Mouse (Mus musculus) embryonic facial prominence, embryonic 12.5 days (tissue): ENCODE results near the gene Dpf3. TPM values are rescaled to one million over a fixed set of nuclear protein-coding genes. Genes with fewer than 3 reads are reported as not detected.

Source experiments
- ATAC-seq: fragments of 200-750 bp; cut with Nextera tagmentation; 2 replicates; pipeline ENCODE4 v1.8.0; 2017; ENCODE audit not compliant: insufficient number of reproducible peaks, insufficient read depth, low FRiP score, low TSS enrichment
- H3K27ac ChIP-seq: fragments of 300-500 bp; sonication (generic); 2 replicates; pipeline ENCODE4 v1.5.1; 2016; ENCODE audit warnings: mild to moderate bottlenecking
- H3K27me3 ChIP-seq: fragments of 300-500 bp; sonication (generic); 2 replicates; pipeline ENCODE4 v1.6.1; 2016; ENCODE audit warnings: mild to moderate bottlenecking, moderate library complexity
- H3K36me3 ChIP-seq: fragments of 300-500 bp; sonication (generic); 2 replicates; pipeline ENCODE4 v1.6.1; 2016; ENCODE audit warnings: mild to moderate bottlenecking
- H3K4me1 ChIP-seq: fragments of 300-500 bp; sonication (generic); 2 replicates; pipeline ENCODE4 v1.6.1; 2016
- H3K4me2 ChIP-seq: fragments of 300-500 bp; sonication (generic); replicated peaks from 2 replicates; pipeline ENCODE4 v1.6.1; 2016; ENCODE audit warnings: mild to moderate bottlenecking, moderate library complexity
- H3K4me3 ChIP-seq: fragments of 300-500 bp; sonication (generic); 2 replicates; pipeline ENCODE4 v1.5.1; 2016; ENCODE audit warnings: mild to moderate bottlenecking
- H3K9ac ChIP-seq: fragments of 300-500 bp; sonication (generic); 2 replicates; pipeline ENCODE4 v1.6.1; 2016; ENCODE audit warnings: mild to moderate bottlenecking, moderate library complexity
- H3K9me3 ChIP-seq: fragments of 300-500 bp; sonication (generic); 2 replicates; pipeline ENCODE4 v1.6.1; 2016; ENCODE audit warnings: mild to moderate bottlenecking, moderate library complexity
- WGBS: fragments of 180-500 bp; shearing (Covaris S2); methylation state at CpG from one replicate; pipeline ENCODE4 v1.1.7; 2016; 5-methylcytosine and 5-hydroxymethylcytosine counted together
- polyA plus RNA-seq: library from polyadenylated mRNA; unstranded; fragments of >200 nt; fragmentation: Nextera tagmentation; extraction: Ambion mirVana; gene quantifications from 2 replicates; pipeline ENCODE4 v1.2.1, GENCODE M21; 2016

Dpf3 gene
- polyA plus RNA-seq, 1 experiment from 2014 or later = 4.2 TPM

- no peak for ATAC-seq
- H3K36me3 ChIP-seq = no peaks in the 10 kb centered on the region
- H3K9ac ChIP-seq = no peak overlapping the region
- H3K9me3 ChIP-seq = no peaks in the 10 kb centered on the region
- no peak overlapping the region for H3K27ac ChIP-seq
- H3K4me1 ChIP-seq = no peaks in the 10 kb centered on the region
- WGBS = 36% methylated on average over 4 of the region's 4 CpGs
- no peak overlapping the region for H3K4me3 ChIP-seq
- H3K27me3 ChIP-seq = no peaks in the 10 kb centered on the region
- no peak overlapping the region for H3K4me2 ChIP-seq
Measured at GRCm38 (mm10) chr12:83227014-83227413, 260.5 kb downstream of the Dpf3 start.

DNA sequence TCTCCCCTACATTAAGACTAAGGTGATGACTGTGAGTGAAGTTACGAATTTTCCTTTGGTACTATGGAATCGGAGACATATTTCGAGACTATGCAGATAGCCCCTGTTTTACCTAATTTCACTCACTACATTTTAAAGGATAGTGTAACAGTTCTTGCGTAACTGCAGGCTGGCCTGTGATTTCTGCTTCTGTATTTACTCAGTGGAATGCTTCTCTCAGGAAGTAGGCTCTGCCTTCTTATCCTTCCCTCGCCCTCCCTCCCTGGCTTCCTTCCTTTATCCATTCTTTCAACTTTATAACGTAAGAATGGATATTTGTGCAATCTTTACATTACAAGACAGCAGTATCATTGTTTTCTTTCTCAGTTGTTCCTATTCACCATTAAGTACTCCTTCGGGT is 266.6 kb downstream of the Dpf3 start:
- Histone ChIP-seq H3K9me3 (no peaks in the 10 kb centered on the region), H3K4me2 (no peak overlapping the region), H3K4me1 (no peaks in the 10 kb centered on the region), H3K27ac (no peak overlapping the region), H3K36me3 (no peaks in the 10 kb centered on the region), H3K4me3 (no peak overlapping the region), H3K27me3 (no peaks in the 10 kb centered on the region), H3K9ac (no peak overlapping the region)
- WGBS = 76% methylated on average over 7 of the region's 7 CpGs
- ATAC-seq = no peak

GRCm38 (mm10) chr12:83213879-83214341 is 273.6 kb downstream of the Dpf3 start:
- no peak overlapping the region for H3K9ac ChIP-seq
- peak overlapping the region; percentile 23; the same call in 1 of the 2 replicates for H3K27ac ChIP-seq
- no peaks in the 10 kb centered on the region for H3K9me3 ChIP-seq
- no peaks in the 10 kb centered on the region for H3K36me3 ChIP-seq
- no peak for ATAC-seq
- WGBS = 38% methylated on average over 6 of the region's 6 CpGs
- H3K4me1 ChIP-seq = peaks cover 15% of the 10 kb centered on the region
- H3K27me3 ChIP-seq = no peaks in the 10 kb centered on the region
- H3K4me3 ChIP-seq = no peak overlapping the region
- 0 out of 2 replicates have a peak overlapping the region, but pooled peaks have one; percentile 2 for H3K4me2 ChIP-seq

GRCm38 (mm10) chr12:83211976-83212375 is 275.5 kb downstream of the Dpf3 start:
- no peak for ATAC-seq
- Histone ChIP-seq H3K4me1 (peaks cover 22% of the 10 kb centered on the region), H3K9me3 (no peaks in the 10 kb centered on the region), H3K4me3 (no peak overlapping the region), H3K27ac (no peak overlapping the region), H3K27me3 (no peaks in the 10 kb centered on the region), H3K36me3 (no peaks in the 10 kb centered on the region), H3K9ac (no peak overlapping the region), H3K4me2 (no peak overlapping the region)
- WGBS = 76% methylated on average over 2 of the region's 2 CpGs

GRCm38 (mm10) chr12:83211146-83211822 is 276.2 kb downstream of the Dpf3 start:
- Histone ChIP-seq H3K27me3 (no peaks in the 10 kb centered on the region), H3K36me3 (no peaks in the 10 kb centered on the region), H3K4me3 (no peak overlapping the region), H3K4me1 (peaks cover 22% of the 10 kb centered on the region), H3K4me2 (no peak overlapping the region), H3K9me3 (no peaks in the 10 kb centered on the region), H3K9ac (no peak overlapping the region), H3K27ac (no peak overlapping the region)
- ATAC-seq = no peak
- 76% methylated on average over 7 of the region's 7 CpGs for WGBS

DNA sequence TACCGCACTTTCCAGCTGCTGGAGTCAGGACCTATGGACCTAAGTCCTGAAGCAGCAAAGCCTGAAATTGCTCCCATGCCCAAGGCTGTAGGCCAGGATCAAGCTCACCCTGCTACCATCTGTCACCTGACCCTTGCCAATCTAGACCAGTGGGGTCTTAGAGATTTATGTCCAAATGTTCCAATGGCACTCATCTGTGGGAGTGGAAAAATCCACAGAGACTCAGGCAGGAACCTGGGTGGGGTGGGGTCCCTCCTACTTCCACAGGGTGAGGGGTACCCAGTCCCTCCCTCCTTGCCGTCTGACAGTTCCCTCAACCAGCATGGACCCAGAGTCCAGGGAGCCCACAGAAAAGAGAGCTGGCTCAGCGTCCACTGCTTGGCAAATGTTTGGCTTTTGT is 276.8 kb downstream of the Dpf3 start:
- Histone ChIP-seq H3K27me3 (no peaks in the 10 kb centered on the region), H3K9me3 (no peaks in the 10 kb centered on the region), H3K27ac (no peak overlapping the region), H3K36me3 (no peaks in the 10 kb centered on the region), H3K4me3 (no peak overlapping the region), H3K4me1 (peaks cover 22% of the 10 kb centered on the region), H3K4me2 (no peak overlapping the region), H3K9ac (no peak overlapping the region)
- 69% methylated on average over 3 of the region's 3 CpGs for WGBS
- ATAC-seq = no peak

GRCm38 (mm10) chr12:83210294-83210693 is 277.2 kb downstream of the Dpf3 start:
- Histone ChIP-seq H3K27me3 (no peaks in the 10 kb centered on the region), H3K4me2 (no peak overlapping the region), H3K4me1 (peaks cover 22% of the 10 kb centered on the region), H3K9me3 (no peaks in the 10 kb centered on the region), H3K36me3 (no peaks in the 10 kb centered on the region), H3K4me3 (no peak overlapping the region), H3K27ac (no peak overlapping the region), H3K9ac (no peak overlapping the region)
- 48% methylated on average over 5 of the region's 5 CpGs for WGBS
- no peak for ATAC-seq

DNA sequence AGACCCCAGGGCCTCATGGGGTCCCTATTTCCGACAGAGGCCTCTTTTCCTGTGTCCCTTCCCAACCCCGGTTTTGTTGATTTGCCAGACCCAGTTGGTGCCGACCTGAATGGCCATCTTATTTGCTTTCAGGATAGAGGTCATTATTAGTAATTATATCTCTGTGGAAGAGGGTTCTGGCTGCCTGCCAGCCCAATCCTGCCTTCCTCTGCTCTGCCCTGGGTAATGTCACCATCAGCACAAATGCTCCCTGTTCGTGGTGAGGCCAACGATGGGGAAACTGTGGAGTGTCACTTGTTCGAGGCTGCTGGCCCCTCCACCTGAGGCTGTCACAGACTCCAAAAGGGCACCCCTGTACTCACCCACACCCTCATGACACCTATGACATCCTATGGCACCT is 278.1 kb downstream of the Dpf3 start:
- H3K27ac ChIP-seq = peak overlapping the region; percentile 57; the same call in 1 of the 2 replicates
- no peaks in the 10 kb centered on the region for H3K36me3 ChIP-seq
- peaks cover 24% of the 10 kb centered on the region for H3K4me1 ChIP-seq
- no peaks in the 10 kb centered on the region for H3K27me3 ChIP-seq
- no peak overlapping the region for H3K9ac ChIP-seq
- no peaks in the 10 kb centered on the region for H3K9me3 ChIP-seq
- H3K4me3 ChIP-seq = no peak overlapping the region
- WGBS = 37% methylated on average over 6 of the region's 6 CpGs
- no peak overlapping the region for H3K4me2 ChIP-seq
- ATAC-seq = no peak

DNA sequence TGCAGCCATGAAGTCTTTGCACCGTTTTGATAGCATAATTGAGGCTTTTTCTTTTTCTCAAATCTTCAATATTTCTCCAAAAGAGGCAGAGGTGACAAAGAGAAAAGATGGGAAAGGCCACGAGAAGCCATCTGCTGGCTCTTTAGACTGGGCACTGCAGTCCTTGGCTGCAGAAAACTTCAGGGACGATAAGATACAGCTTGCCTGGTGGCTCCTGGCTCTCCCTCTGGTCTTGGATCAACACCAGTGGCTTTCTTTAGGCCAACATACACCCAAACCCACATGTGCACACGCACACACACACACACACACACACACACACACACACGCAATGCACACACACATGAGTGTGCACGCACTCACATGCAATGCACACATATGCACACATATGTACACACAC is 278.7 kb downstream of the Dpf3 start:
- ATAC-seq = no peak
- no peak overlapping the region for H3K27ac ChIP-seq
- no peak overlapping the region for H3K9ac ChIP-seq
- H3K27me3 ChIP-seq = no peaks in the 10 kb centered on the region
- no peaks in the 10 kb centered on the region for H3K36me3 ChIP-seq
- WGBS = 75% methylated on average over 6 of the region's 6 CpGs
- no peak overlapping the region for H3K4me2 ChIP-seq
- no peak overlapping the region for H3K4me3 ChIP-seq
- H3K4me1 ChIP-seq = peaks cover 21% of the 10 kb centered on the region
- H3K9me3 ChIP-seq = no peaks in the 10 kb centered on the region

DNA sequence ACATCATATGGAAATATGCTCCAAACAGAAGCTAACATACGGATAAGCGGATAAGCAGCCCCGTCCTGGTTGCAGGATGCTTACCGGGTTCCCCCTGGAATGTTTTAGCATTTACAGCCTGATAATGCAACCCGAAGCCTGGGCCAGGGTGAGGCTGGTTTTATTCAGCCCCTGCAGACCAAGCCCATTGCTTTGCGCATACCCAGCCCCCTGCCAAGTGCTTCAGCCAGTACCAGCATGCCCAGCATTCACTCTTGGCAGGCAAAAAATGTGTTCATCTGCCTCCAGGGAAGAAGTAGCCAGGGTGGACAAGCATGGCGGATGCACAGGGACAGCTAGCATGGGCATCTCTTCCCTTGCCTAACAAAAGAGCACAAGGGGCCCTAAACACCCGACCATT is 279.5 kb downstream of the Dpf3 start:
- Histone ChIP-seq H3K9me3 (no peaks in the 10 kb centered on the region), H3K27me3 (no peaks in the 10 kb centered on the region), H3K4me1 (peaks cover 19% of the 10 kb centered on the region), H3K4me2 (no peak overlapping the region), H3K9ac (no peak overlapping the region), H3K27ac (no peak overlapping the region), H3K36me3 (no peaks in the 10 kb centered on the region), H3K4me3 (no peak overlapping the region)
- no peak for ATAC-seq
- WGBS = 61% methylated on average over 8 of the region's 8 CpGs

- Histone ChIP-seq H3K27me3 (no peaks in the 10 kb centered on the region), H3K36me3 (no peaks in the 10 kb centered on the region), H3K4me1 (peaks cover 19% of the 10 kb centered on the region), H3K9me3 (no peaks in the 10 kb centered on the region), H3K9ac (no peak overlapping the region), H3K27ac (no peak overlapping the region), H3K4me2 (no peak overlapping the region), H3K4me3 (no peak overlapping the region)
- WGBS = 71% methylated on average over 5 of the region's 5 CpGs
- ATAC-seq = no peak
Measured at GRCm38 (mm10) chr12:83207481-83207880, 280.0 kb downstream of the Dpf3 start.

DNA sequence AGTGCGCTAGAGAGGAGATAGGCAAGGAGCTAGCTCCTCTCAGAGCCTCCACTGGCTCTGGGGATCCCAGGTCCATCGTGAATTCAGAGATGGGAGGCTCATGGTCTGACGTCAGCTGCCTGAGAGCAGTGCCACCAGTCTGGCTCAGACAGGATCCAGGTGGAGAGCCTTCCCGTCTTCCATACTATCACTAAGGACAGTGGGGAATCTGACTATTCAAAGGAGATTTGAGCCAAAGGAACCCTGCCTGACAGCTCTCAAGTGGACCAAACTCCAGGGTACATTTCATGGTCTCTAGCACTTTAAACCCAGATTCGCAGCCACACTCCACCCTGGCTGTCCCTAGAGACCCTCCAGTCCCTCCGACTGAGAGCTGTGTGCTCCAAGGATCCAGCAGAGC is 280.6 kb downstream of the Dpf3 start:
- 70% methylated on average over 6 of the region's 6 CpGs for WGBS
- no peak for ATAC-seq

More for the DNA sequence above, 280.6 kb downstream of the Dpf3 start:
- H3K4me1 ChIP-seq = peaks cover 21% of the 10 kb centered on the region
- no peak overlapping the region for H3K4me3 ChIP-seq
- no peaks in the 10 kb centered on the region for H3K36me3 ChIP-seq
- H3K9me3 ChIP-seq = no peaks in the 10 kb centered on the region
- H3K4me2 ChIP-seq = no peak overlapping the region
- no peaks in the 10 kb centered on the region for H3K27me3 ChIP-seq
- no peak overlapping the region for H3K9ac ChIP-seq
- no peak overlapping the region for H3K27ac ChIP-seq
